Comparison of ENCODE assay signal across 16 mouse cellular contexts in genomic region chr3:87742735-87743134, GRCm38 (mm10). TPM values are rescaled to one million over a fixed set of nuclear protein-coding genes. Genes with fewer than 3 reads are reported as not detected.
DNase-seq lines count a peak whose midpoint lies in the region; ATAC-seq lines count a peak whose summit lies in the region.
"Had no signal": no experiment of that assay in that cellular context is flagged by ENCODE, and none has a peak within 500 bp of the region (broad histone marks: within the 10 kb centered on the region; RNA-seq: fewer than 3 reads in every experiment).

No protein-coding gene starts in this region.

- peaks cover 11% of the 10 kb centered on the region for H3K4me1 ChIP-seq in embryonic facial prominence, embryonic 13.5 days
- H3K4me1 ChIP-seq in embryonic facial prominence, embryonic 10.5 days = peaks cover 16% of the 10 kb centered on the region

- no peak for DNase-seq in embryonic facial prominence, embryonic 10.5 days (ENCODE audit: low spot score)
- peak; percentile 54 for DNase-seq in induced T-regulatory cell, adult 2 months (ENCODE audit: low read depth)
- DNase-seq in spleen, postnatal 36 days (ENCODE audit: low spot score in 2 of 2) = peak; percentile 54 to 56
- DNase-seq in thymus, postnatal 4 days = peak; percentile 73
- DNase-seq in lung, postnatal 14 days = no peak
- DNase-seq in right cerebral cortex, postnatal 10 days (ENCODE audit: low spot score in 2 of 2) = no peak
- DNase-seq in layer of hippocampus, adult 9-10 months (ENCODE audit: low spot score) = no peak
- DNase-seq: cerebellum, postnatal 14 days; gastrocnemius, postnatal 36 days; heart, postnatal 36 days; kidney, postnatal 10 days; retina, postnatal 1 day had no signal

- H3K9ac ChIP-seq in embryonic facial prominence, embryonic 13.5 days = no peak overlapping the region
- H3K9ac ChIP-seq: lung, embryonic 15.5 days had no signal

- 0 out of 2 replicates have a peak overlapping the region, but pooled peaks have one; percentile 4 for H3K27ac ChIP-seq in embryonic facial prominence, embryonic 13.5 days
- H3K27ac ChIP-seq in embryonic facial prominence, embryonic 10.5 days (replicated peaks) = no peak overlapping the region
- H3K27ac ChIP-seq: lung, embryonic 15.5 days had no signal

- H3K36me3 ChIP-seq in embryonic facial prominence, embryonic 13.5 days = peaks cover 27% of the 10 kb centered on the region
- peaks cover 21% of the 10 kb centered on the region for H3K36me3 ChIP-seq in embryonic facial prominence, embryonic 10.5 days (replicated peaks)

- 84% methylated on average over 16 of the region's 16 CpGs for WGBS in embryonic facial prominence, embryonic 13.5 days
- WGBS in embryonic facial prominence, embryonic 10.5 days = 89% methylated on average over 16 of the region's 16 CpGs

- no peak overlapping the region for H3K4me2 ChIP-seq in embryonic facial prominence, embryonic 13.5 days
- H3K4me2 ChIP-seq: heart, embryonic 11.5 days; lung, embryonic 15.5 days had no signal

- no peaks in the 10 kb centered on the region for H3K27me3 ChIP-seq in embryonic facial prominence, embryonic 13.5 days
- H3K27me3 ChIP-seq in embryonic facial prominence, embryonic 10.5 days (replicated peaks; ENCODE audit: low read depth, poor library complexity, severe bottlenecking) = peaks cover 13% of the 10 kb centered on the region; the same call in 1 of the 2 replicates
- H3K27me3 ChIP-seq: lung, embryonic 15.5 days had no signal

- ATAC-seq in embryonic facial prominence, embryonic 13.5 days (ENCODE audit: insufficient number of reproducible peaks, insufficient read depth, low FRiP score, low TSS enrichment, low read depth) = no peak

- no peaks in the 10 kb centered on the region for H3K9me3 ChIP-seq in embryonic facial prominence, embryonic 13.5 days
- H3K9me3 ChIP-seq in embryonic facial prominence, embryonic 10.5 days = no peaks in the 10 kb centered on the region
- H3K9me3 ChIP-seq: lung, embryonic 15.5 days had no signal

- no peak overlapping the region for H3K4me3 ChIP-seq in embryonic facial prominence, embryonic 13.5 days
- no peak overlapping the region for H3K4me3 ChIP-seq in embryonic facial prominence, embryonic 10.5 days
- H3K4me3 ChIP-seq: lung, embryonic 15.5 days had no signal

RNA-seq across cellular contexts. Expression of gene Lrrc71, which starts 5.7 kb away (rescaled TPM):
- 0.34 and 0.99 TPM in 2 replicates for polyA plus RNA-seq in embryonic facial prominence, embryonic 13.5 days (2015; fragmentation: Nextera tagmentation; extraction: Ambion mirVana)
- 0.28 and 0.41 TPM in 2 replicates for polyA plus RNA-seq in embryonic facial prominence, embryonic 10.5 days (2016; fragmentation: Nextera tagmentation; extraction: Ambion mirVana)
- polyA plus RNA-seq: embryonic facial prominence, embryonic 11.5 days had no signal

RNA-seq across cellular contexts. Expression of gene Ntrk1, which starts 52.2 kb away (rescaled TPM):
- 1.8 TPM in 2 replicates for polyA plus RNA-seq in embryonic facial prominence, embryonic 13.5 days (2015; fragmentation: Nextera tagmentation; extraction: Ambion mirVana)
- 10.7 and 11.0 TPM in 2 replicates for polyA plus RNA-seq in embryonic facial prominence, embryonic 10.5 days (2016; fragmentation: Nextera tagmentation; extraction: Ambion mirVana)

RNA-seq across cellular contexts. Expression of gene Insrr, which starts 54.0 kb away (rescaled TPM):
- 0.78 and 0.80 TPM in 2 replicates for polyA plus RNA-seq in embryonic facial prominence, embryonic 13.5 days (2015; fragmentation: Nextera tagmentation; extraction: Ambion mirVana)
- polyA plus RNA-seq in embryonic facial prominence, embryonic 10.5 days (2016; fragmentation: Nextera tagmentation; extraction: Ambion mirVana) = 0.49 and 0.54 TPM in 2 replicates

Comparison
In these comparisons a context has a peak if more than half of its experiments do, and no peak if none do; other contexts are left out.
1. DNase-seq: peak in induced T-regulatory cell, adult 2 months (single experiment), spleen, postnatal 36 days (2 of 2) and thymus, postnatal 4 days (single experiment); none in embryonic facial prominence, embryonic 10.5 days (single experiment), lung, postnatal 14 days (single experiment), right cerebral cortex, postnatal 10 days (0 of 2) and layer of hippocampus, adult 9-10 months (single experiment).